Mouse (Mus musculus) layer of hippocampus, adult 9-11 months (tissue): ENCODE data around the gene Pxmp4.

Source experiments
- DNase-seq: peaks from one replicate; pipeline ENCODE4 v3.0.0; 2022

Gene Pxmp4

DNA sequence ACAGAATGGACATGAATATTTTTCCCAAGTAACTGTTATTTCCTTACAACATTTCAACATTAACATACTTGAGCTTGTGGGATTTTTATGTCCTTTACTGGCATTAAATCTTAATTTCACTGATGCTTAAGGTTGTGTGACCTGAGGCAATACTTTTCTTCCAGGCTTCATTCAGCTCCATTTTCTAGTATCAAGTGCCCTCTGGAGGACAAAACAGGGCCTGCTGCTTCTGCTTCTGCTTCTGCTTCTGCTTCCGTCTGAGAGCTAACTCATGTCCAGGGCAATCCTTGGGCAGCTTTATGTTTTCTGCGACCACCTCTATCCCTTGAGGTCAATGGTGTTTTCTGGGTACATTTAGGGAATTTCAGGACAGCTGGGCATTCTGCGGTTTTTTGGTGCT is 63.8 kb downstream of the Pxmp4 start:
- no peak for DNase-seq

DNA sequence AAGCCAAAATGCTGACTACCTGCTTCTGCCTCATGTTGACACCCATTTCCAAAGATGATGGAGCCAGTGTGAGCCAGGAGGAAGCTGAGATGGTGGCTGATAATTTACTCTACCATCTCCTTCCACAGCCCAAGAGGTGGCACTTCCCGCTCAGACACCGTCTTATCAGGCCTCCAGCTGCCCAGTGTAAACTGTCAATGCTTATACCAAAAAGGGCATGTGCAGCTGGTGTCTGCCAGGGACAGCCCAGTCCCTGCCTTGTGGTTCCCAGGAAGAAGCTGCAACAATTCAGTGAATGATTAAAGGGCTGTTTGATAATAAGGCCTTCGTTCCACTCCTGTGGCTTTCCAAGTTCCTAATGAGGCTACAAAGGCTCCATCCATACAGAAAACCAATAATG is 64.8 kb downstream of the Pxmp4 start:
- no peak for DNase-seq

DNA sequence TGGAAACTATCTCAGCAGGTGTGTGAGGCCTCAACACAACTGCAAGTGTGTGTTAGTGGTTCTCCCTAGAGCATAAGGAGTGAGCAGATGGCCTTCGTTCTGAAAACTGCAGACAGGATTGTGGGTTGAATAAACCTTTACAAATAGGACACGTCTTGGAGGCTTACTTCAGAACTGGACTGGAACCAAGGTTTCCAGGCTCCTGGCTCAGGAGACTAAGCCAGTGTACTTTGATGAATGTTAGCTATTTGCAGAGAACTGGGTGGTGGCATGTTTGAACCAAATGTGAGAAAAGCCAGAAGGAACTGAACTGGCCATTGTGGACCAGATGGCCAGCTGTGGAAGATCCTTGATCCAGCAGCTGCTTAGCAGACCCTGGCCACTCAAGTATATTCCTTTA is 65.2 kb downstream of the Pxmp4 start:
- peak; percentile 80 for DNase-seq
